22 mouse cellular contexts compared by ENCODE assay signal in genomic region chr3:99247586-99247985, GRCm38 (mm10). TPM values are rescaled to one million over a fixed set of nuclear protein-coding genes. Genes with fewer than 3 reads are reported as not detected.
A peak's percentile ranks its signal among the peaks of the same experiment; 100 is the strongest.
DNase-seq lines count a peak whose midpoint lies in the region; ATAC-seq and TF ChIP-seq lines count a peak whose summit lies in the region.
"Had no signal": no experiment of that assay in that cellular context is flagged by ENCODE, and none has a peak within 500 bp of the region (broad histone marks: within the 10 kb centered on the region; RNA-seq: fewer than 3 reads in every experiment).

No protein-coding gene starts in this region.

- no peak overlapping the region for H3K9ac ChIP-seq in hindbrain, embryonic 16.5 days (ENCODE audit: low read depth, low read length)
- no peak overlapping the region for H3K9ac ChIP-seq in neural tube, embryonic 11.5 days (ENCODE audit: low read length)
- no peak overlapping the region for H3K9ac ChIP-seq in intestine, postnatal 0 days (ENCODE audit: low read depth, low read length)
- H3K9ac ChIP-seq: liver, embryonic 15.5 days had no signal

- no peaks in the 10 kb centered on the region for H3K36me3 ChIP-seq in hindbrain, embryonic 10.5 days
- no peaks in the 10 kb centered on the region for H3K36me3 ChIP-seq in hindbrain, embryonic 16.5 days (ENCODE audit: control insufficient read depth, insufficient read depth, low read length)
- H3K36me3 ChIP-seq in neural tube, embryonic 11.5 days (ENCODE audit: control insufficient read depth, insufficient read depth, low read length) = no peaks in the 10 kb centered on the region
- H3K36me3 ChIP-seq in intestine, postnatal 0 days (ENCODE audit: control insufficient read depth, insufficient read depth) = no peaks in the 10 kb centered on the region
- H3K36me3 ChIP-seq: liver, embryonic 15.5 days had no signal

- peaks cover 100% of the 10 kb centered on the region for H3K27me3 ChIP-seq in hindbrain, embryonic 10.5 days (ENCODE audit: insufficient read depth, poor library complexity, severe bottlenecking)
- peaks cover 86% of the 10 kb centered on the region for H3K27me3 ChIP-seq in hindbrain, embryonic 16.5 days (replicated peaks; ENCODE audit: control insufficient read depth, insufficient read depth, low read length)
- H3K27me3 ChIP-seq in neural tube, embryonic 11.5 days (ENCODE audit: control insufficient read depth, insufficient read depth, low read length) = peaks cover 99% of the 10 kb centered on the region
- peaks cover 99% of the 10 kb centered on the region for H3K27me3 ChIP-seq in intestine, postnatal 0 days (replicated peaks; ENCODE audit: control insufficient read depth, insufficient read depth, low read length)

- H3K27ac ChIP-seq in hindbrain, embryonic 10.5 days = no peak overlapping the region
- H3K27ac ChIP-seq in hindbrain, embryonic 16.5 days (ENCODE audit: low read depth, low read length) = no peak overlapping the region
- H3K27ac ChIP-seq in neural tube, embryonic 11.5 days (ENCODE audit: low read depth, low read length) = no peak overlapping the region
- no peak overlapping the region for H3K27ac ChIP-seq in intestine, postnatal 0 days (ENCODE audit: low read depth, low read length)
- H3K27ac ChIP-seq: liver, embryonic 15.5 days; stomach, postnatal 0 days had no signal

- H3K4me3 ChIP-seq in hindbrain, embryonic 10.5 days = no peak overlapping the region
- H3K4me3 ChIP-seq in hindbrain, embryonic 16.5 days (ENCODE audit: low read length) = no peak overlapping the region
- no peak overlapping the region for H3K4me3 ChIP-seq in neural tube, embryonic 11.5 days (ENCODE audit: low read depth, low read length)
- no peak overlapping the region for H3K4me3 ChIP-seq in intestine, postnatal 0 days (ENCODE audit: low read depth, low read length)
- H3K4me3 ChIP-seq: liver, embryonic 15.5 days had no signal

- no peak for ATAC-seq in hindbrain, embryonic 16.5 days
- ATAC-seq in neural tube, embryonic 11.5 days (ENCODE audit: insufficient read depth, low FRiP score, low TSS enrichment) = no peak
- ATAC-seq in intestine, postnatal 0 days = no peak
- ATAC-seq: forebrain, embryonic 14.5 days; lung, postnatal 0 days had no signal

- H3K4me1 ChIP-seq in hindbrain, embryonic 10.5 days (replicated peaks) = peaks cover 12% of the 10 kb centered on the region; the same call in 1 of the 2 replicates
- H3K4me1 ChIP-seq in hindbrain, embryonic 16.5 days (ENCODE audit: control insufficient read depth, insufficient read depth, low read depth, low read length) = no peaks in the 10 kb centered on the region
- no peaks in the 10 kb centered on the region for H3K4me1 ChIP-seq in neural tube, embryonic 11.5 days (ENCODE audit: control insufficient read depth, insufficient read depth, low read length)
- H3K4me1 ChIP-seq in intestine, postnatal 0 days (replicated peaks; ENCODE audit: control insufficient read depth, insufficient read depth, low read length) = no peaks in the 10 kb centered on the region
- H3K4me1 ChIP-seq: liver, embryonic 15.5 days had no signal

- intact Hi-C loops in gastrocnemius, postnatal 36 days (cut with DNase I) = loop anchor here (10.0 kb wide), 1 partner anchor 247 kb away; no protein-coding TSS in a partner anchor

- 3% methylated on average over 4 of the region's 4 CpGs for WGBS in hindbrain, embryonic 10.5 days
- 8% methylated on average over 4 of the region's 4 CpGs for WGBS in hindbrain, embryonic 16.5 days
- 2% methylated on average over 4 of the region's 4 CpGs for WGBS in neural tube, embryonic 11.5 days
- WGBS in intestine, postnatal 0 days = 5% methylated on average over 4 of the region's 4 CpGs

- no peak overlapping the region for H3K4me2 ChIP-seq in hindbrain, embryonic 16.5 days (ENCODE audit: low read length)
- H3K4me2 ChIP-seq in neural tube, embryonic 11.5 days (ENCODE audit: low read depth) = no peak overlapping the region
- no peak overlapping the region for H3K4me2 ChIP-seq in intestine, postnatal 0 days (replicated peaks; ENCODE audit: low read depth)
- H3K4me2 ChIP-seq: liver, embryonic 15.5 days had no signal

- DNase-seq in hindbrain, embryonic 10.5 days (ENCODE audit: low spot score) = peak; percentile 42
- peak; percentile 28 for DNase-seq in embryo, embryonic 9.5 days (ENCODE audit: extremely low spot score)
- DNase-seq in gastrocnemius, postnatal 36 days = peak; percentile 49 to 50
- peak; percentile 31 for DNase-seq in neural tube, embryonic 11.5 days (ENCODE audit: low spot score)
- DNase-seq in urinary bladder, postnatal 4 days (ENCODE audit: low spot score in 2 of 2) = no peak
- no peak for DNase-seq in ovary, postnatal 10 days (ENCODE audit: low spot score)
- DNase-seq: adrenal gland, adult 2 months; B cell, adult 2 months; cerebellum, adult 9-11 months; heart, postnatal 4 days; kidney, adult 8-10 months; kidney, postnatal 14 days; left cerebral cortex, postnatal 4 days; right cerebral cortex, postnatal 4 days had no signal

- no peak for TF ChIP-seq CTCF in intestine, postnatal 0 days (IDR thresholded peaks at IDR 0.05; ENCODE audit: low read depth)

- no peaks in the 10 kb centered on the region for H3K9me3 ChIP-seq in hindbrain, embryonic 10.5 days
- H3K9me3 ChIP-seq in hindbrain, embryonic 16.5 days (ENCODE audit: control insufficient read depth, low read length) = no peaks in the 10 kb centered on the region
- no peaks in the 10 kb centered on the region for H3K9me3 ChIP-seq in neural tube, embryonic 11.5 days (ENCODE audit: control insufficient read depth, low read length)
- H3K9me3 ChIP-seq in intestine, postnatal 0 days (ENCODE audit: control insufficient read depth) = no peaks in the 10 kb centered on the region
- H3K9me3 ChIP-seq: liver, embryonic 15.5 days had no signal

RNA-seq across cellular contexts. Expression of gene Tbx15, which starts 7.4 kb away (rescaled TPM):
- polyA plus RNA-seq in hindbrain, embryonic 10.5 days (2016; fragmentation: Nextera tagmentation; extraction: Ambion mirVana) = 2.2 and 2.3 TPM in 2 replicates
- 0.66 and 1.0 TPM in 2 replicates for polyA plus RNA-seq in hindbrain, embryonic 16.5 days (2015; fragmentation: Nextera tagmentation; extraction: Ambion mirVana)
- 100 to 1,000 TPM; 117 to 119 TPM for total RNA-seq in gastrocnemius, postnatal 36 days (2021)
- 2.1 and 2.6 TPM in 2 replicates for polyA plus RNA-seq in neural tube, embryonic 11.5 days (2014; fragmentation: Nextera tagmentation; extraction: Ambion mirVana)
- polyA plus RNA-seq in intestine, postnatal 0 days (2015; fragmentation: Nextera tagmentation; extraction: Ambion mirVana) = 0.04 TPM in 1 of 2 replicates, not detected in the other
- total RNA-seq: megakaryocyte progenitor cell, adult 5-6 weeks; neutrophil, adult 5-6 weeks had no signal
- polyA plus RNA-seq: stomach, postnatal 0 days had no signal

Comparison
In these comparisons a context has a peak if more than half of its experiments do, and no peak if none do; other contexts are left out.
1. DNase-seq: peak in hindbrain, embryonic 10.5 days (single experiment), embryo, embryonic 9.5 days (single experiment), gastrocnemius, postnatal 36 days (2 of 2) and neural tube, embryonic 11.5 days (single experiment); none in urinary bladder, postnatal 4 days (0 of 2) and ovary, postnatal 10 days (single experiment).